Mouse (Mus musculus) ovary, postnatal 10 days (tissue): ENCODE measurements around the gene Elavl4.

Experiments used
- DNase-seq: peaks from one replicate; pipeline ENCODE4 v3.0.0; 2022; ENCODE audit warnings: low spot score

Elavl4 gene

GRCm38 (mm10) chr4:110264345-110264943 is 87.3 kb downstream of the Elavl4 start:
- DNase-seq, result no peak

- DNase-seq, result no peak
These were observed 94.3 kb downstream of the Elavl4 start for GRCm38 (mm10) chr4:110257360-110257759.

- DNase-seq, result no peak
These were observed 96.1 kb downstream of the Elavl4 start for GRCm38 (mm10) chr4:110255617-110256016.

- no peak for DNase-seq
These were observed 101.7 kb downstream of the Elavl4 start for GRCm38 (mm10) chr4:110250055-110250454.

- no peak for DNase-seq
These were observed 108.8 kb downstream of the Elavl4 start for GRCm38 (mm10) chr4:110242879-110243278.

GRCm38 (mm10) chr4:110234554-110234953 is 117.2 kb downstream of the Elavl4 start:
- DNase-seq, result no peak

- DNase-seq, result no peak
These were observed 119.4 kb downstream of the Elavl4 start for GRCm38 (mm10) chr4:110232327-110232726.

- DNase-seq, result no peak
These were observed 119.9 kb downstream of the Elavl4 start for GRCm38 (mm10) chr4:110231799-110232198.

GRCm38 (mm10) chr4:110229652-110230051 is 122.1 kb downstream of the Elavl4 start:
- no peak for DNase-seq

- DNase-seq, result no peak
These were observed 122.5 kb downstream of the Elavl4 start for GRCm38 (mm10) chr4:110229238-110229637.

- DNase-seq, result no peak
These were observed 124.1 kb downstream of the Elavl4 start for GRCm38 (mm10) chr4:110227621-110228031.

GRCm38 (mm10) chr4:110225492-110225891 is 126.2 kb downstream of the Elavl4 start:
- no peak for DNase-seq

- no peak for DNase-seq
These were observed 132.9 kb downstream of the Elavl4 start for GRCm38 (mm10) chr4:110218819-110219218.

GRCm38 (mm10) chr4:110217553-110217952 is 134.2 kb downstream of the Elavl4 start:
- no peak for DNase-seq

GRCm38 (mm10) chr4:110214543-110214942 is 137.2 kb downstream of the Elavl4 start:
- DNase-seq, result no peak

- DNase-seq, result no peak
These were observed 138.0 kb downstream of the Elavl4 start for GRCm38 (mm10) chr4:110213666-110214065.

GRCm38 (mm10) chr4:110210246-110210645 is 141.5 kb downstream of the Elavl4 start:
- no peak for DNase-seq

- DNase-seq, result no peak
These were observed 142.1 kb downstream of the Elavl4 start for GRCm38 (mm10) chr4:110209613-110210012.

- DNase-seq, result no peak
These were observed 150.0 kb downstream of the Elavl4 start for GRCm38 (mm10) chr4:110201680-110202079.

- DNase-seq, result no peak
These were observed 151.8 kb downstream of the Elavl4 start for GRCm38 (mm10) chr4:110199897-110200296.

GRCm38 (mm10) chr4:110198600-110198999 is 153.1 kb downstream of the Elavl4 start:
- no peak for DNase-seq

GRCm38 (mm10) chr4:110177263-110177662 is 174.4 kb downstream of the Elavl4 start:
- DNase-seq, result no peak

- no peak for DNase-seq
These were observed 179.7 kb downstream of the Elavl4 start for GRCm38 (mm10) chr4:110172028-110172427.

- no peak for DNase-seq
These were observed 186.5 kb downstream of the Elavl4 start for GRCm38 (mm10) chr4:110165217-110165616.
